Mouse (Mus musculus): ENCODE measurements around the gene Anapc5.

The Anapc5 gene

DNA sequence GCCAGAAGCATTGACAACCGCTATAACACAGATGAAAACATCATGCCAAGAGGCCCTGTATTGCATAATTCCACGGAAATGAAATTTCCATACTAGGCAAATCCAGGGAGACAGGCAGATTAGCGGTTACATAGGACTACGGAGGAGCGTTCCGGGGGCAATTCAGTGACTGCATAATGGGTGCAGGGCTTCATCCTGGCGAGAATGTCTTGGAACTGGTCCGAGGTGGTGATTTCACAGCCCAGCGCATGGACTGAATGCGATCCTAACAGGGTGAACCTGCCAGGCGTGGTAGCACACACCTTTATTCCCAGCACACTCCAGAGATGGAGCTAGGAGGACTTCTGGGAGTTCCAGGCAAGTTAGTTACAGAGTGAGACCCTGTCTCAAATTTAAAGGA, 53.9 kb downstream of the Anapc5 start:
- DNase-seq: no peak

DNA sequence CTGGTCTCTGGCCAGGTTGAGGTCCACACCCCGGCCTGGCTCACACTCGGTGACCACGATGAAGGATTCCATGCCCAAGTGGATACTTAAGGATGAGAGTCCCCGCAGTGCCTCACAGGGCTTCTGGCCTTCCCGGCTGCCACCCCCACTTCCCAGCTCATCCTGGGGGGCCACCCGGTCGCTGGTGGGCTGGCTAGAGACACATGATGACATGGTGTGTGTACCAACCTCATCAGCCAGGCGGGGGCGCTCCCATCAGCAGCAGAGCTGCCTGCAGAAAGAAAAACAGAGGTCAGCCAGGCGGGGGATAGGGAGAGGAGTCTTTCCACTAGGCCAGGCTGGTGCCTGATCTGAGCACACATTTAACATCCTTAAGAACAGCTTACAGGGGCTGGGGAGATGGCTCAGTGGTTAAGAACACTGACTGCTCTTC, 57.1 kb downstream of the Anapc5 start:
- DNase-seq: peak in 1 of 2 experiments; percentile 14

DNA sequence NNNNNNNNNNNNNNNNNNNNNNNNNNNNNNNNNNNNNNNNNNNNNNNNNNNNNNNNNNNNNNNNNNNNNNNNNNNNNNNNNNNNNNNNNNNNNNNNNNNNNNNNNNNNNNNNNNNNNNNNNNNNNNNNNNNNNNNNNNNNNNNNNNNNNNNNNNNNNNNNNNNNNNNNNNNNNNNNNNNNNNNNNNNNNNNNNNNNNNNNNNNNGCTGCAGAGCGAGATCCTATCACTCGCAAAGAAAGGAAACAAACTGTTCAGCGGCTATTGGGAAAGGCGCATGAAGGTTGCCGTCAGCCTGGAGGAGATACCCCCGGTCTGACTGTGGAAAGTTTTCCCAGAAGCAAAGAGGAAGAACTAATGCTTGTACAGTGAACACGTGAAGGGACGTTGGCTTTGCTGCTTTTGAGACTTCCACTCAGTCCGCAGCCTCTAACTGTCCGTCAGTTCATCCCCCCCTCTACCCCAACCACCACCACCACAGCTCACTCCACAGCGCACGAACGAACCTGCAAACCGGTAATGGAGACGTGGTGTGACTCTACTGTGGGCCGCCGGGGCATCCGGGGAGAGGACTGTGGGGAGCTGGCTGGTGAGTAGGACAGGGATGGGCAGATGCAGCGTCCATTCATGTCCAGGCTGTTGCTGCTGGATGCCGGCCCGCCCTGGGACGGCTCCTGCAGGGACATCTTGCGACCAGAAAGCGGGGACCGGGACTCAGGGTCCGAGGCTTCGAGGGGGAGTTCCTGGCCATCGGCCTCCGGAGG, 57.7 kb downstream of the Anapc5 start:
- DNase-seq: no peak

DNA sequence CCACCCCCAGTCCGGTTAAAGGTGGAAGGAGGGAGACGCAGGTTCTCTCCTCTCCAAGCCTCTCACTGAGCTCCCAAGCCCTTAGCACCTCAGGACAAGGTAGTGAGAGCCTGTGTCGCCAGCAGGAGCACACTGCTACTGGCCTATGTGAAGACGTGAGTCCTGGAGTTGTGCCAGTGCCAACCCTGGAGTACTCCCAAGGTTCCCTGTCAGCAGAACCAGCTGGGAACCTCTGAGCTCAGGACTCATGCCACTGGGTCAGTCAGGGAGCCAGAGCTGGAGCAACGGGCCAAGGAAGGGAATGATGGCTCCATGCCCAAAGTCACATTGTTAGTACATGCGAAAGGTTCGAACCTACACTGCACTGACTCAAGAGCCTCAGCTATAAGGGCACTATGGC, 64.5 kb downstream of the Anapc5 start:
- DNase-seq: no peak

- no peak for DNase-seq
Observed at GRCm38 (mm10) chr5:122756144-122756543, 65.0 kb downstream of the Anapc5 start.

GRCm38 (mm10) chr5:122755620-122756019, 65.5 kb downstream of the Anapc5 start:
- DNase-seq: no peak

DNA sequence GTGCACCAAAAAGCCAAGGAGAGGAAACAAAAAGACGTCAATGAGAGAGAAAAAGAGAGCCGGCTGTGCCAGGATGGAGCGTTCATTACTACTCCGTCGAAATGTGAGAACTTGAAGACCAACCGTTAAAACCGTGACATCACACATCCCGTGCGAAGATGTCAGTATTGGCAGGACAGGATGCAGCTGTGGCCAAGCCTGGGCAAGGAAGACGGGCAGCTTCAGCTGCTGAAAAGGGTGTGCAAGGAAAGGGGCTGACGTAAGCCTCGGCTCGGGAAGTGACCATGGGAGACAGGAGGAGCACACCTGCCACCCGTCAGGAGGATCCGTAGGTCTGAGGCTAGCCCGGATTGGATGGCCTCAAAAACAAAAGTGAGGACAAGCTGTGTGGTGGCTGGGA, 66.7 kb downstream of the Anapc5 start:
- peak in 1 of 2 experiments; percentile 30 for DNase-seq

DNA sequence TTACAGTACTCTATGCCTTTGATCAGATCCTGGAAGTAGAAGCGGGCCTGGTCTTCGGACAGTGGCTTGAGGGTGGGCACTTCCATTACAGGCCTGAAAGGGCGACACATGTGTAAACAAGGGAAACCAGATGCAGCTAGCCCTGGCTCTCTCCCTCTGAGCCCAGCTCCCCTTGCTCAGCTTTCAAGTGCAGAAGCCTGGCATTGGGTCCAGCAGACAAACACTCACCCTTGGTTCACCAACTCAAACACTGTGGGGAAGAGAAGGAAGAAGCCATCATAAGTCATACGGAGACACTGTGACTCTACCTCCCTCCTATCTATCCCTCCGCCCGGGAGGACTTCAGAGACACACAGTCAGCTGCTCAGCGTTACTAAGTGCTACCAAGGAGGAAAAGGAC, 73.2 kb downstream of the Anapc5 start:
- no peak for DNase-seq

GRCm38 (mm10) chr5:122743880-122744422, 77.2 kb downstream of the Anapc5 start:
- DNase-seq: no peak

Measured in thymus, postnatal 36 days (tissue).